Mouse (Mus musculus) thymus, adult 2 months (tissue): Measurements from ENCODE around the gene Plppr3.

Experiments used
- CTCF ChIP-seq: fragments of 200-500 bp; IDR thresholded peaks from 2 replicates; pipeline ENCODE4 v1.5.1; 2012; ENCODE audit warnings: mild to moderate bottlenecking, control low read depth, low read length, moderate library complexity, borderline replicate concordance; ENCODE audit not compliant: control insufficient read depth, poor library complexity, insufficient read depth; ENCODE audit errors: extremely low read depth
- POLR2A ChIP-seq: fragments of 200-500 bp; IDR thresholded peaks from 2 replicates; pipeline ENCODE4 v1.6.1; 2012; ENCODE audit warnings: mild to moderate bottlenecking, low read length, control low read depth, moderate library complexity; ENCODE audit not compliant: control insufficient read depth, poor library complexity, insufficient read depth; ENCODE audit errors: extremely low read depth

DNA sequence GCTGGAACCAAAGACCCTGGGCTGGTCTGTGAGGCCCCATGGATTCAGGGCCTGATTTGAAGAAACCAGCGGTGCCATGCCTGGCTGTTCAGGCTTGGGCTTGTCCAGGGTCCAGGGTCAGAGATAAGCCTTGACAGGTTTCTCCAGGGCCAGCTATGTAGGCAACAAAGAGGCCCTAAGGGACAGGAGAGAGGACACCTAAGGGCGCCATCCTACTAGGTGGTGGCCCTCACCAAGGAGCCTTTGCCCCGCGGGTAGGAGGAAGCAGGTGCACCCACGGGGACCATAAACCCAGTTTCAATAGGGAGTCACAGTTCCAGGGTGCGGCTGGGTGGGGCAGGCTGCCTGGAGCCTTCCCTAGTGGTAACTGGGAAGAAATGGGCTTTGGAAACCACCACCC, 51.4 kb downstream of the Plppr3 start:
- TF ChIP-seq POLR2A (no peak), CTCF (no peak)
